Mouse (Mus musculus): ENCODE data around the gene Hoxc11.

Gene Hoxc11

DNA sequence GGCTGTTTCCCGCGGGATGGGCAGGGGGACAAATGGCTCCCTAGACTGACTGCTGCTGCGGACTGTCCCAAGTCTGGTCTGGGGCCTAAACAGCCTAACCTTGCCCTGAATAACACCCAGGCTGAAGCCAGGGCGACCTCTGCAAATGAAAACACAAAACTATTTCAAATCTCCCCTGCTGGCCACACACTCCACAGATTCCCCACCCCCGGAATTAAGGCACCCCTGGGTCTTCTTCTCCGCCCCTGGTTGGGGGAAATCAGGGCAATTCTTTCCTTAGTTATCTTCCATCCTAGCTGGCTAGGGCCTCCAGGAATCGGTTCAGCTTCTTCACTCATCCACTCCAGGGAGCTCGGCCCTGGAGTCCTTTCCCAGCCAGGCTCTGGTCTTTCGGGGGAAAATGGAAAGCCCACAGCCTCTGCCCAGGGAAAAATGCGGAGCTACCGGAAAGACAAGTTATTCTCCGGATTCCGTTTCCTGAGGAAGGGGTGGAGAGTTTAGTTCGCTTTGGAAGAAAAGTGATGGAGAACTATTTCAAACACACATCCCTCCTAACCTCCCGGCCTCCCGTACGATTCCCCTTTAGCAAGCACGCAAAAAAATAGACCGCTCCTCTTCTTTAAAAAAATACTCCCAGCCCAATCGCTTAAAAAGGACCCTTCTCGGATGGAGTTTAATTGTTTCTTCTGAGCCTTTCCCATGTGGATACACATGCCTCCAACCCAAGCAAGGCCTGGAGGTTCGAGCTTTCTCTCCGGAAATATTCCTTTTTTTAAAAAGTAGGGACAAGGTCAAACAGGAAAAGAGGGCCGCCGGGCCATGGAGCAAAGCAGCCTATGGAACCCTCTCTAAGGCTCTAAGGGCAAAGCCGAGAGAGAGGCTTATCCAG, 11.0 kb downstream of the Hoxc11 start:
- DNase-seq (ENCODE audit: low spot score), result no peak

DNA sequence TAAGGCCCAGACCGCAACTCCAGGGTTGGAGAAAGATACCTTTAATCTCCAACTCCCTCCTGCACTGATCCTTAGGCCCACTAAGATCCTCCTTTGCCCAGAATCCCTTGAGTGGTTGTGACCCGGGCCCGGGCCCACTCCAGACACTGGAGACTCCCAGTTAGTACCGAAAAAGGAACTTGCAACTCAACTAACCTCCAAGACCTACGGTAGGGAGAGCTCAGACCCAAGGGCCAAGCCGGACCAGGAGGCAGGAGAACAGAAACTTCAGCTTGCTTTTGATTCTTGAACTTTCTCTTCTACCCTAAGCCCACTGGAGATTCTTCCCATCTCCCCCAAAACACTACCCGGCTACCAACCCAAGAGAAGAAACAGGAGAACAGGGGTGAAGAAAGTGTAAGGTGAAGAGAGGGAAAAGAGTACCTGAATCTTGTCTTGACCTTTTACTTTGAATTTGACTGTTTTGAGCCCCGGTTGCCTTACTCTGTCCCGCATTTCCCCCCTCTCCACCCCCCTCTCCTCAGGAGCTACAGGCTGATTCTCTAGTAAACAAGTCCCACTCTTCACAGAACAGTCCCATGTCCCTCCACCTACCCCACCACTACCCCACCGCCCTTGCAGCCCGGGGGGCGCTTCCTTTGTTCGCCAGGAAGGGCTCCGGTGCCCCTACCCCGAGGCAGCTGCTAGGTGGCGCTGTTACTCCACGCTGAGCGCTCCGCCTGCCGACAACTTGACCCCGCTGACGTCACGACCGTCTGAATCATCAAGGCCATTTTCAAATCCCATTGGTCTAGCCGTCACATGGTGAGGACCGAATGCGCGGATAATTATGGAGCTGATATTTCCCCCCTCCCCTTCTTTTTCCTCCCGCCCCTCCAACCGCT, 11.9 kb downstream of the Hoxc11 start:
- DNase-seq (ENCODE audit: low spot score), result peak; percentile 80

DNA sequence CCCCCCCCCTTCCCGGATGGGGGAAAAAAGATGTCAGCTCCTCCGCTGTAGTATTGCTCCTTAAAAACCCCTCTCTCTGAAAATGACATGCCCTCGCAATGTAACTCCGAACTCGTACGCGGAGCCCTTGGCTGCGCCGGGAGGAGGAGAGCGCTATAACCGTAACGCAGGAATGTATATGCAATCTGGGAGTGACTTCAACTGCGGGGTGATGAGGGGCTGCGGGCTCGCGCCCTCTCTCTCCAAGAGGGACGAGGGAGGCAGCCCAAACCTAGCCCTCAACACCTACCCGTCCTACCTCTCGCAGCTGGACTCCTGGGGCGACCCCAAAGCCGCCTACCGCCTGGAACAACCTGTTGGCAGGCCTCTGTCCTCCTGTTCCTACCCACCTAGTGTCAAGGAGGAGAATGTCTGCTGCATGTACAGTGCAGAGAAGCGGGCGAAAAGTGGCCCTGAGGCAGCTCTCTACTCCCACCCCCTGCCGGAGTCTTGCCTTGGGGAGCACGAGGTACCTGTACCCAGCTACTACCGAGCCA, 12.6 kb downstream of the Hoxc11 start, which contains the start of gene Hoxc10:
Gene Hoxc10 (plus strand): TSS at position 21 of the 536 bp plus-strand sequence.
- no peak for DNase-seq (ENCODE audit: low spot score)

DNA sequence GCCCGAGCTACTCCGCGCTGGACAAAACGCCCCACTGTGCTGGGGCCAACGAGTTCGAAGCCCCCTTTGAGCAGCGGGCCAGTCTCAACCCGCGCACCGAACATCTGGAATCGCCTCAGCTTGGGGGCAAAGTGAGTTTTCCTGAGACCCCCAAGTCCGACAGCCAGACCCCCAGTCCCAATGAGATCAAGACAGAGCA, 13.0 kb downstream of the Hoxc11 start, which contains the start of gene Hoxc5:
Gene Hoxc5 (plus strand): TSS at position 132 of the 199 bp plus-strand sequence.
- no peak for DNase-seq (ENCODE audit: low spot score)

DNA sequence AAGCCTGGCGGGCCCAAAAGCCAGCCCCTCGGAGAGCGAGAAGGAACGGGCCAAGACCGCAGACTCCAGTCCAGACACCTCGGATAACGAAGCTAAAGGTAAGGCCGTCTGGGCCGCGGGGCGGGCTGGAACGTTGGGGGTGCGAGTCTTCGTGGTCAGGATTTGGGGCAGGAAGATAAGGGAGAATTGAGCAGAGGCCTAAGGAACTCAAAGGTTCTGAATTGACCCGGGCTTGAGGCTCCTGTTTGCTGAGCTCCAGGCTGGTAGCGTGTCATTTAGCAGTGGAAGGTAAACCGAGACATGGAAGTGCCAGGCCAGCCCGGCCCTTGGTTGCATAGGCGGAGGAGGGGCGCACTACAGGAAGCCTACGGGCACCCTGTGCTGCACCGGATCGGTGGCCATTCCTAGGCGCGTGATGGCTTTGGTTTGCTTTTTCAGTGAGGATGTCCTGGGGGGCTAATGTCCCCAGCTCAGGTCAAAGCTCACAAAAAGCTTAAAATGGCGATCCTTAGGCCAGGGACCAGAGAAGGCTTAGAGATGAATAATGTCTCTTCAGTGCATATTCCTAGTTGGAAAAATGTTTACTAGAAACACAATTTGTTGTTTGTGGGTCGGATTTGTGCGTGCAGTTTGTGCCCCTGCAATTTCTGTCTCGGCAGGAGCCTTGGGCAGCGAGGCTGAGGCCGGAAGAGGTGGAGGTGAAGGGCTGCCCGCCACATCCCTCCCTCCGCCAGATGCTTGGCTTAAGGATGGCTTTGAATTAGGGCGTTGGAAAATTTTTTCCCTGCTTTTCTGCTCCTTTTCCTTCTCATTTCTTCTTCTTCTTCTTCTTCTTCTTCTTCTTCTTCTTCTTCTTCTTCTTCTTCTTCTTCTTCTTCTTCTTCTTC, 13.5 kb downstream of the Hoxc11 start:
- DNase-seq (ENCODE audit: low spot score), result no peak

DNA sequence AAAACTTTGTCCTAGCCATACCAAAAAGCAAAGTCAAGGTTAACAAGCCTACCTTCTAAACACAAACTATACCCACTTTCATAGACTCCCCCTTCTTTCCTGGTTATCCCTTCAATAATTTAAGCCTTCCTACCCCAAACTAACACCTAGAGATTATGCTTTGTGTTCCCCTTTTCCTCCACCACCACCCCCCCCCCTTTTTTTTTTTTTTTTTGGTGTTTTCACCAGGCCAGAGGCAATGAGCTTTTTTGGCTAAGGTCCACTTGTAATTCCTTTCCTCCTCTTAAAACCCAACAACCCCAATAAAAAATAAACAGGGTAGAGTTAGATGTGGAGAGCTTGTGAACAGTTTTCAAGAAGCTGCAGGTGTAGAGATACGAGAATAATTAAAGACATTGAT, 15.1 kb downstream of the Hoxc11 start:
- no peak for DNase-seq (ENCODE audit: low spot score)

DNA sequence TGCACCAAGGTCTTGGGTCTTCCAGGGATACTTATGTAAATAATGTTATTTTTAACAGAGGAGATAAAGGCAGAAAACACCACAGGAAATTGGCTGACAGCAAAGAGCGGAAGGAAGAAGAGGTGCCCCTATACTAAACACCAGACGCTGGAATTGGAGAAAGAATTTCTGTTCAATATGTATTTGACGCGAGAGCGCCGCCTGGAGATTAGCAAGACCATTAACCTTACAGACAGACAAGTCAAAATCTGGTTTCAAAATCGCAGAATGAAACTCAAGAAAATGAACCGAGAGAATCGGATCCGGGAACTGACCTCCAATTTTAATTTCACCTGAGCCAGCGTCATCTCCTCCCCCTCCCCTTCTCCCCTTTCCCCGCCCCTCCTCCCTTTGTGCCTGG, 16.5 kb downstream of the Hoxc11 start:
- DNase-seq (ENCODE audit: low spot score), result no peak

DNA sequence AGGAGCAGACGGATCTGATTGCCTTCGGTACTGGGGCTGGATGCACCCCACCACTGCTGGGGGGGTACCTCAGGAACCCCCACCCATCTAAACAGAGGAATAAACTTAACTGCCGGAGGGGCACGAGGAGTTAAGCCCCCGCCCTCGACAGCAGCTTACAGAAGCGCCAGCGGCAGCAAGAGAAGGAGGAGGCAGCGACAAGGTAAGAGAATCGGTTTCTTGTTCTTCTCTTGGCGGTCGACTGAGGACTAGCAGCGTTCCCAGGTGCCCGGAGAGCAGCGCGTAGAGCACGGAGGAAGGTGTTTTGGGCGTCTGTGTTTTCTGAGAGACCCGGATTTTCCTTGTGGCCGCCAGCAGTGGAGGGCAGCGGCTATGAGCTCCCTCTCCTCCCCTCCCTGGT, 18.0 kb downstream of the Hoxc11 start:
- DNase-seq (ENCODE audit: low spot score), result no peak

DNA sequence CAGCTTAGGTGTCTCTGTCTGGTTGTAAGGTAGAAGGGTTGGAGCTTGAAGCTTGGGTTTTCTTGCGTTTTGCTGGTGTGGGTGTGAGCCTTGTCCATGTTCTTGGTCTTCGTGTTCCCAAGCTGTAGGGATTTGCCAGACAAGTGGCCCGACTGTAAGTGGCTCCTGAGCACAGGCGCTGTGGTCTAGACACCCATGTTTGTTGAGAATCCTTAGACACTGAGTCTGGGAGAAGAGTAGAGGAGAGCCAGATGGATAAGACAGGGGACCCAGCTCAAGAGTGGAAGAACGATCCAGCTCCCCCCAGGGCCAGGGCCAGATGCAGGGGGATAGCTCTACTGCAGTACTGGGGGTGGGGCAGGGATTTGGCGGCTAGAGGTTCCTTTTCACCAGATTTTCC, 18.5 kb downstream of the Hoxc11 start:
- no peak for DNase-seq (ENCODE audit: low spot score)

DNA sequence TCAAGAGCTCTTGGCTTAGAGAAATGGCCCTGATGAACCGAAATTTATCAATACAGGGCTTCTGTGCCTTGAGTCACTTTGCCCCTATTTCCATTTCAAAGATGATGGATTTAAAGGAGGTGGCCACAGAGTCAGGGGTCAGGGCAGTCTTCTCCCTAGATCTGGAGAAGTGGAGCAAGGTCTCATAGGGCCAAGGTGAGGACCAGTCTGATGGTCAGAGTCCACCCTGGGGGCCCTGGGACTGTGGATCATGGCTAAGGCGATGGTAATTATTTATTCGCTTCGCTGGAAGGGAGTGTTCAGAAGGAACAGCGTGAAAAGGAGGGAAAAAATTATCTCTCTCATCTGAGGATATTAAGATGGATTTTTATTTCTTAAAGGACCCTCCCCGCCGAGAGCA, 20.8 kb downstream of the Hoxc11 start:
- no peak for DNase-seq (ENCODE audit: low spot score)

DNA sequence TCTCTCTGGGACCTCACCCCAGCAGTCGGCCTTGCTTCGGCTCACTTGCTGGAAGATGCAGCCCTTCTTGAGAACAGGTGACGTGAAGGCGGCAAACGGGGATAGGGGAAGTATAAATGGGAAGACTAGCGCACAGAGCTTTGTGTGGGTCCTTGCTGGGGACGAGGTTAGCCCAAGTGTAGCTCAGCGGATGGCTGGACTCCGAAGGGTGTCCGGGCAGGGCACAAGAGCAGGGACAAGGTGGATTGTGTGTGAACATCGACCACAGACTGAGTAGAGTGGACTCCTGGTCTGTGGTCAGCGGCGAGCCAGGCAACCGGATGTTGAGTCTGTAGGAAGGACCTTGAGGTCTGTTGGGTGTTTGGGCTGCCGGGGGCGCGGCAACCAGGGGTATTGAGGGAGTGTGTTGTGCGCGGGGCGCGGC, 21.5 kb downstream of the Hoxc11 start:
- DNase-seq (ENCODE audit: low spot score), result peak; percentile 33

DNA sequence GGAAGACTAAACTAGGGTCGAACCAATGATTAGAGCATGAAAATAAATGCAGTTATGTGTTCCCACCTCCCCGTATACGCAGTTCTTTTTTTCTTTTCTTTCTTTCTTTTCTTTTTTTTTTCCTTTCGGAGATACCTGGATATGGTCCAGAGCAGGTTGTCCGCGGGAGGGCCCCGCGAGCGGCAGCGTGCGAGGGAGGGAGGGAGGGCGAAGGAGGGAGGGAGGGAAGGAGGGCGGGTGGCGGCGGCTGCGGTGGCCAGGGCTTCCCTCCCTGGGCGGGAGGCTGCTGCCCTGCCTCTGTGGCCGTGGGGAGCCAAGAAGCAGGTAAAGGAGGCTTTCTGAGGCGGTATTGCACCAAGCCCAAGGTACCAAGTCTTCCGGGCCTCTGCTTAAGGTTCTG, 21.9 kb downstream of the Hoxc11 start, which contains the start of gene Hoxc9:
Gene Hoxc9 (plus strand): TSS at position 269 of the 400 bp plus-strand sequence.
- no peak for DNase-seq (ENCODE audit: low spot score)

DNA sequence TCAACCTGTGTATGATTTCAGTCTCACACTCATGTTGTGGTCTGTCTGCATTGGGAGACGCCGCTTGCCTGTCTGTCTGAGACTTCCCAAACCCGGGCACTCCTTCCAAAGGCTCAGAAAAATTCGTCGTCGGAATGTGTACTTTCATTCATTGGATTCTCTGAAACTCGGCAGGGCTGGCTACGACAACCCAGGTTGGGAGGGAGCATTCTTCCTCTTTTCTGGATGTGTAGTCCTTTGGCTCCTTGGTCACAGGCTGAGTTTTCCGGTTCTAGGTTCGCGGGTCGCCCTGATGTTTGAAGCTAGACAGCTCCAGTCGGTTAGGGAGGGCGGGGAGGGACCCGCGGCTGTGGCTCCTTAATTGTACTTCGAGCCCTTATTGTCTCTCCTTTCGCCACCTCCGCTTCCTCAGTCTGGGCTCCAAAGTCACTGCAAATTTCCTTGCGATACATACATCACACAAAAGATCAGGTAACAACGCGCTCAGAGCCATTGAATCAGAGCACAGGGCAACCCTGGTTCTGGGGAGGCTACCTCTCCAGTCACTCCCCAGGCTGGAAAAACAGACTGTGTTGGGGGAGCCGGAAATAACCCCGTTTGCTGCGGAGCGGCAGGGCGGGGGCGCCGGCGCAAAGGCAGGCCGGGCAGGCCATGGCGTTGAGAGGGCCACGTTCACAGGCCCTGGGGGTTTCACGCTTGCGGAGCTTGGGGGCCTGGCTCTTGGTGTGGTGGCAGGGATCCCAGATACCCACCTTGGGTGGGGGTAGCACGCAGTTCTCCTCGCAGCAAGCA, 22.6 kb downstream of the Hoxc11 start:
- DNase-seq (ENCODE audit: low spot score), result peak; percentile 39

DNA sequence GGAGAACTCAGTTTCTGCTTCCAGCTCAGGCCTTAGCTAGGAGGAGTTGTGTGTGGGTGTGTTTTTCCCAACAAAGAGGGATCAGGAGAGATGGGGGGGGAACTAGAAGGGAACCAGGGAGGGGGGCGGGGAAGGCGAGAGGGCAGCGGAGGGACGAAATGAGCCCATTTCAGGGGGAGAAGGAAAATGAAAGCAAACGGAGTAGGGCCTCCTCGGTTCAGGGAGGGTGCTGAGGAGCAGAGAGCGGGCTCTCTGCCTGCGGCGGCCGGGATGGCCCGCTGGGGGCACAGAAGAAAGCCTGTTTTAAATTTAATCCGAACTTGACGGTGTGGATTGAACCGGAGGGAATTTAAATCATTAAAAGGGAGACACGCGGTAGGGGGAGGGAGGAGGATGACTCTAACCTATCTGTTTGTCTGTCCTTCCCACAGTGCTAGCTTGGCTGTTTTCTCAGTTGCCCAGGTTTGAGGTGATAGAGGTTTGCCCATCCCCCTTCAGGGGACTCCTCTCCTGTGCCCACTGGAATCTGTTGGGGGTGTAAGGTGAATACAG, 23.3 kb downstream of the Hoxc11 start:
- DNase-seq (ENCODE audit: low spot score), result no peak

DNA sequence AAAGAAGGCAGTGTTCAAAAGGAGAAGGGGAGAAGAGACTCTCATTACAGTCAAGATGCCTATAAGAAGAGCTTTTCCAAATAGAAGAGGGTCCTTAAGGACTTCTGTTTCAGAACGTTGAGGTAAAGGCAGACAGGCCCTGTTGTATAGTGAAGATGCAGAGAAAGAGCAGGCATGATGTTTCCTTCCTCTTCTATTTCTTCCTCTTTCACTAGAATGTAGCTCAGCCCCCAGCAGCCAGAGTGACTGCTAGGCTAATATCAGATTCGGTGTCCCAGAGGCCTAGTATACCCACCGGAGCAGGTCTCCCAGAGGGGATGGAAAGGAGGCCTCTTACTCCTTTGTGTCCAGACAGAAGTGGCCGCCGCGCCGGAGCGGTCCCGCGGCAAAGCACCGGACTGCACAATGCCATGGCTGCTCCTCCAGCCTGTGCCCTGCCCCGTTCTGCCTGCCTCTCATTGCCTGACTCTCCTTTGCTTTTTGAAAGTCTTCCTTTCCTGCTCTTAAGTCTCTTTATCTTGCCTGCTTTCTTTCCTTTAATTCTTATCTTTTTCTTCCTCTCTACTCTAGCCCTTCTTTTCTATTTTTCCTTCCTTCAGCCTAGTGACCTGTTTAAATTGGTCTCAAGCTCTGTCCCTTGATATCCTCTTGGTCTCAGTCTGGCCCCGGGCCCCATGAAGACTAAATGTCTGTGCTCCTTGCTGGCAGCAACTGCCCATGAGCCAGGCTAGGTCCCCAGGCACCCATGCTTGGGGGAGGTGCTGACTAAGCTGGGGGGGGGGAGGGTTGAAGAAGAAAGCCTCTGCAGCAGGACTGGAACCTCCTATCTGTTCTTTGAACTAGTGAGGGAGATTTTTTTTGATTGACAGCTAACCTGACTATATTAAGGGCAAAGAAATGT, 24.6 kb downstream of the Hoxc11 start:
- no peak for DNase-seq (ENCODE audit: low spot score)

DNA sequence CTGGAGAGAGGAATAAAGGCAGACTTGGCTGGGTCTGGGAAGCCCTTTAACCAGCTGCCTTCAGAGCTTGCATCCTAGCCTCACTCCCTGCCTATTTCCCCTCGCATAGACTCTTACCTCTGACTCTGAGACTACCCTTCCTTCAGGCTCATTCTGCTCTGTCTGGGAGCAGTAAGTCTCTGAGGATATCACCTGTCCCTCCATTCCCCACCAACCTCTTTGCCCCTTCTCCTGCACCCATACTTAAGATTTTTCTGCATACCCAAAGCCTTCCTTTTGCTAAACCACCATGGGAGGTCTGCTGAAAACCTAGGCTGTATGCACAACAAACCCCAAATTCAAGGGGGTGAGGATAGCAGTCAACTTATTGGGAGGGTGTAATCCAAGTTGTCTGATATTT, 25.7 kb downstream of the Hoxc11 start:
- no peak for DNase-seq (ENCODE audit: low spot score)

DNA sequence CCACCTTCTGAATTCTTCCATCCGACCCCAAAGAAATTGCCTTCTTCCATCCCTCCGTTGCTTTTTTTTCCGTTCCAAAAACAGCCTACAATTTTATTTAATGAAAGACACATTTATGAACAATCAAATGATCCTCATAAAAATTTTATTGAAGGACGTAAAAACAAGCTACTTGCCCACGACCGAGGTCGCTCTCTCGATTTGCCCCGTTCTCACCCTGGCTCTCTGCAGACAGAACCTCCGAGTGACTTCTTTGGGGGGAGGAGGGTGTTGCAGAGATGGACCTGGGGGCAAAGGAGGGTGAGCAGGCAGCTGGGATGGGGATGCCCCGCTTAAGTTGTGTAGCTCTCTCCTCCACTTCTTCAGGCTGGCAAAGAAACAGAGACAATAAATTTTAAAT, 26.1 kb downstream of the Hoxc11 start:
- no peak for DNase-seq (ENCODE audit: low spot score)

DNA sequence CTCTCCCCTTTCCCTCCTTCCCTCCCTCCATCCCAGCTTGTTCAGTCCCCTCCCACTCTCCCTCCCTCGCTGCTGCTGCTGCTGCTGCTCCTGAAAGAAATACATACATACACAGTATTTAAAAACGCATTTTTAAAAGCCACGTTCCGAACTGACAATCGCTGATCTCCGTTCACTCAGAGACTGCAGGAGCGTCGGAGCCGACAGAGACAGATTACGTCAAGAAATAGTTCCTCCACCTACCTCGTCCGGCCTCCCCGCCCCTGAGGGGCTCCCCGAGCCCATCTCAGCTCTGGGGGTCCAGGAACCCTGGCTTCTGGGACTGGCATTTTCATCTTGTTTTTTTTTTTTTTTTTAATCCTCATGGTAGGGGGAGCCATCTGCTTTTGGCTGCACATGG, 26.7 kb downstream of the Hoxc11 start:
- no peak for DNase-seq (ENCODE audit: low spot score)

DNA sequence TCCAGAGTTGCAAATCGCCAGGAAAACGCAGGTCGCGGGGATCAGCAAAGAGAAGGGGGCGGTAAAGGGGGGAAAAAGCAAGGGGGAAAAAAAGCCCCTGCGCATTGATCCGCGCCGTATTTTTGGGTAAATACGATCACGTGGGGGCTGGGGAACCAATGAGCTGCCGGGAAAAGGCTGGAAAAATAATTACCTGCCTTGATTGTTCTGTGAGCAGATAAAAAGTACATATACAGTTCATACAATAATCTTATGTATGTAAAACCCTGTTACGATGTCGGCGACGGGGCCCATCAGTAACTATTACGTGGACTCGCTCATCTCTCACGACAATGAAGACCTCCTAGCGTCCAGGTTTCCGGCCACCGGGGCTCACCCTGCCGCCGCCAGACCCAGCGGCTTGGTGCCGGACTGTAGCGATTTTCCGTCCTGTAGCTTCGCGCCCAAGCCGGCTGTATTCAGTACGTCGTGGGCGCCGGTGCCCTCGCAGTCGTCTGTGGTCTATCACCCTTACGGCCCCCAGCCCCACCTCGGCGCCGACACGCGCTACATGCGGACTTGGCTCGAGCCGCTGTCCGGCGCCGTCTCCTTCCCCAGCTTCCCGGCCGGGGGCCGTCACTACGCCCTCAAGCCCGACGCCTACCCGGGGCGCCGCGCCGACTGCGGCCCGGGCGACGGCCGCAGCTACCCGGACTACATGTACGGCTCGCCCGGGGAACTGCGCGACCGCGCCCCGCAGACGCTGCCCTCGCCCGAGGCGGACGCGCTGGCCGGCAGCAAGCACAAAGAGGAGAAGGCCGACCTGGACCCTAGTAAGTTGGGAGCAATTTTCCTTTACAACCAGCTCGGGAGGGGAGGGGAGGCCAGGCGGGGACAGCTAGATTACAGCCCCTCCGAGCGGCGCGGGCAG, 27.4 kb downstream of the Hoxc11 start:
- DNase-seq (ENCODE audit: low spot score), result peak; percentile 46
